Mouse (Mus musculus) retina, embryonic 14.5 days (tissue): ENCODE data around the gene Gzmc.
A peak's percentile ranks its signal among the peaks of the same experiment; 100 is the strongest.
"Not testable (repeated sequence)": the region's sequence is repeated elsewhere in the genome, so short reads cannot be mapped to it uniquely, and the experiment has no call there.

Source experiments
- DNase-seq: peaks from one replicate; pipeline ENCODE4 v3.0.0-alpha.2; 2015; ENCODE audit warnings: low spot score

Gzmc gene

DNA sequence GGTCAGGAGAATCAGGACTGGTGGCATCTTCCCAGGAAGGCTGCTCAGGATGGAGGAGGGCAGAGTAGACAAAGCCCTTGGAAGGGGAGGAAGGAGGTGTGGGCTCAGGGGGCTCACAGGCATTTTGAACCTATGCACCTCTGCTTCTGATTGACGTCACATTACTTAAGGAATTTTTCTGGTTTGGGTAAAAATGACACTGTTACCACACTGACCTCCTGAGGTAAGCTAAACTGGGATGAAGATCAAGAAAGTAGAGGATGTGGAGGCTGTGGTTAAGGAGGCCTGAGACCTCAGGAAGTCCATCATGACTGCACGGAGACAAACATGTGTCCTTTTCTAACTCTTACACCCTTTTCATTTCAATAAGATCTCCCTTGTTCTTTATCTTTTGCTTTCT, at the start of gene Gzmc:
Gzmc (minus strand) TSS at position 101 of the 400 bp plus-strand sequence.
- DNase-seq = no peak

DNA sequence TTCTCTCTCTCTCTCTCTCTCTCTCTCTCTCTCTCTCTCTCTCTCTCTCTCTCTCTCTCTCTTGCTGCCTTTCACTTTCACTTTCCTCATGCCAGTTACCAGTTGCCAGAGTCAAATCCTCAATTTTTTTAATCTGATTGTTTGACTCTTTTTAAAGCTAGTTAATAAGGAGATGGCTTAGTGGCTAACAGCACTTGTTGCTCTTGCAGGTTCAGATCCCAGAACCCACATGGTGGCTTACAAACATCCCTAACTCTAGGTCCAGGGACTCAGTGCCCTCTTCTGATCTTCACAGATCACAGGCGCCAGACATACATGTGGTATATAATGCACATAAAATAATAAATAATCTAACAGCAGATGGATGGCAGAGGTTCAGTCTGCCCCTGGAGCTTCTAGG, 49.4 kb upstream of the Gzmc start:
- no peak for DNase-seq

DNA sequence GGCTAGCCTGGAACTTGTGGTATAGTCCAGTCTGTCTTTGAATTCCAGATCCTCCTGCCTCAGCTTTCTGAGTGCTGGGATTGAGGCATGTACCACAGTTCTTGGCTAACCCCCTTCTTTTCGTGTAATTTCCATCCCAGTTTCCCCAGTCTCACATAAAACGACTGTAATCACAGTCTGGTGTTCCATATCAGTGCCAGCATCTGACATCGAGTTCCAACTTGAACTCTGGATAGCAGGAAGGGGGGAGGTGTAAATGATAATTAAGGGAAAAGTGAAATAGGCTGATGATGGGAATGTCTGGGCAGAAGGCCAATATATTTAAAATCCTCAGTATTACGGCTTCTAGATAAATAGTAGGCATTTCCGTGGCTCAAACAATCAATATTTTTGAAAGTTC, 46.6 kb upstream of the Gzmc start:
- DNase-seq = no peak

DNA sequence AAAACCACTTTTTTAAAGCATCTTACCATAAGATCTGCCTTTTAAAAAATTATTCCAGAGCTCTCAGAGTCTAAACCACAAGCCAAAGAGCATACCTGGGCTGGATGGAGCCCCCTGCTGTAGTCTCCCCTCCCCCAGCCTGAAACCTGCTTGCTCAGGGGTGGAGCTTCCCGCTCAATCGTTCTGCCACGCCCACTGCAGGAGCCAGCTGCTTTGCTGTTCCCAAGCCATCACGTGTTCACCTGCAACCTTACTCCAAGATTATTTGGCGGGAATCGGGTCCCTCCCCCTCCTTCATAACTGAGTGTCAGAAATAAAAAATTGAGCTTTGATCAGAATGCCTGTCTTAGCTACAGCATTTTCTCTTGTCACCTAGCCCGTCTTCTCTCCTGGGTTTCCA, 44.2 kb upstream of the Gzmc start:
- not testable (repeated sequence) for DNase-seq

DNA sequence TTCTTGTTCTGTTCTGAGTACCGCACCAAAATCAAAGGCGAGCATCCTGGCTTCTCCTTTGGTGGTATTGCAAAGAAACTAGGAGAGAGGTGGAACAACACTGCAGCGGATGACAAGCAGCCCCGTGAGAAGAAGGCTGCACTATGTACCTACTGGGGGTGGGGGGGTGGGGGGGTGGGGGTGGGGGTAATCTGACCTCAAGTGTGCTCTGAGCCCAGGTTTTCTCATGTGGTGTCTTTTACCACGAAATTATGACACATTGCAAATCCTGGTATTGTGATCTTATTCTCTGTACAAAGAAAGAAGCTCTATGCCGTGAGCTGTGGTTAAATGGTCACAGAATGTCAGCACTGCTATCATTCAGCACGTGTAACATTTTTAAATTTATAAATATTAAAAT, 41.6 kb upstream of the Gzmc start:
- not testable (repeated sequence) for DNase-seq

DNA sequence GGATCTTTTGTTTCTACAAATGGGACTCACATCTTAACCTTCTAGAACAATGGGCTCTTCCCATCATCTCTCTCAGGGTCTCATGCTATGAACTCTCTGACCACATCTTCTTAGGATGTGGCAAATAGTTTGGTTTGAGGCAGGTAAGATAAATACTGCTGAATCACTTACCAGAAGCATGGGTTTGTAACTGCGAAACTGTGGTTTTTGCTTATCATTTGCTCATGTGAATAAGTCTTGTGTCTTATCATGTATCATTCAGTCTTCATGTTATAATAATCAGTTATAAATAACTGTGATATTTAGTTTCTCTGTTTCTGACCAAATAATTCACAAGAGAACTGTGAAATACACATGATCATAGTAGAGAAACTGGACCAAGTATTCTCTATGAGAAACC, 31.7 kb upstream of the Gzmc start:
- DNase-seq = no peak

DNA sequence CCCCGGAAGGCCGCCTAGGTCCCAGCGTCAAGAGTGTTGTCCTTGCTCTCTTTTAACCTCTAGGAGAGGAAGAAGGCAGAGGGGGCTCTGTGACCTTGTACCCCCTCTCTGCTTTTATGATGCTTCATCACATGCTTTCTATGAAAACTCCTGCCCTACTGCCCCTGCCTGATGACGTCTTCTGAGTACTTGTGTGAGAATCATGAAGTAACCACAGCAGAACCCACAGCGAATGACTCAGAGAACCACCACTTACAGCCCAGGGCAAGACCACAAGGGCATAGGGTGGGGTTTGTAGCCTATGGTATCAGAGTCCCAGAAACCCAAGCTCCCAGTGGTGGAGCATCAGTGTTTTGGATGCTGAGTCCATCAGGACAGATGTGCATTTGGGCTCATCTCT, 27.7 kb upstream of the Gzmc start, which contains the start of gene Gzmb:
Gzmb (minus strand) TSS at position 108 of the 400 bp plus-strand sequence.
- DNase-seq = no peak

DNA sequence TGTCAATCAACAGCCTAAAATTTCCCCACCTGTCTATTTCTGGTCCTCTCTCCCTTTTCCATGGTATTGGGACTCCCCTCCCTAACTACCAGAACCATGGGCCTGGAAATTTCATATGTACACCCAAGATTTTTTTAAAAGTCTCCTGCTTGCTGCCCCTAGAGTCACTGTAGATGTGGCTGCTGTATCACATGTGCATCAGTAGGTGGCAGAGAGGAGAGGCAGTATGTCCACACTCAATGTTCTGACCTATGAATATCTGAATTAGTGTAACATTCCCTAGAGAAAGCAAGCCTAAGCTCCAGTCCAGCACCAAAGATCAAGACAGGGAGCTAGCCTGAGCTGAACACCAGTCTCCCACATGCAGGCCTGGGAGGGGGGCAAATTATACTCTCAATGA, 6.0 kb upstream of the Gzmc start:
- DNase-seq = no peak

DNA sequence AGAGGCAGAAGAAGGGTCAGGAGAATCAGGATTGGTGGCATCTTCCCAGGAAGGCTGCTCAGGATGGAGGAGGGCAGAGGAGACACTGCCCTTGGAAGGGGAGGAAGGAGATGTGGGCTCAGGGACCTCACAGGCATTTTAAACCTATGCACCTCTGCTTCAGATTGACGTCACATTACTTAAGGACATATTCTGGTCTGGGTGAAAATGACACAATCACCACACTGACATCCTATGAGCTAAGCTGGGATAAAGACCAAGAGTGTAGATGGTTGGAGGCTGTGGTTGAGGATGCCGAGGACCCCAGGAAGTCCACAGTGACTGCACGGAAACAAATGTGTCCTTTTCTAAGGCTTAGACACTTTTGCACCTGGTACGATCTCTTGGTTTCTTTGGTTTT, 23.1 kb downstream of the Gzmc start, which contains the start of gene Gzmf:
Gzmf (minus strand) TSS at position 101 of the 400 bp plus-strand sequence.
- DNase-seq = no peak

DNA sequence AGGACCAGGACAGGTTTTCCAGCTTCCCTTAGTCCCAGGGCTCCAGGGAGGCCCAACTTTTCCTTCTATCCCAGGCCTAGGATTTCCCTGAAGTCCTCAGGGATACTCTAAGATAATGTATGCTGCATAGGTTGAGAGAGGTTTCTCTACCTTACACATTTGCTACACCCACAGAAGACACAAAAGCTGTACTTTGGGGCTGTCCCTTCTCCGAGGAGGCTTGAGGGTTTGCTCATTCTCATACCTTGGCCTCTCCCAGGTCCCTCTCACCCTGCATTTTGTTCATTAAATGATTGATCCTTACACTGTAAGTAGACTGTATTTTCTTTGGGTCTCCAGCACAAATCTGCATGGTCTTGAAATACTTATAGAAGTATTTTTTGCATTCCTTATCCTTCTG, 28.8 kb downstream of the Gzmc start:
- DNase-seq = no peak

DNA sequence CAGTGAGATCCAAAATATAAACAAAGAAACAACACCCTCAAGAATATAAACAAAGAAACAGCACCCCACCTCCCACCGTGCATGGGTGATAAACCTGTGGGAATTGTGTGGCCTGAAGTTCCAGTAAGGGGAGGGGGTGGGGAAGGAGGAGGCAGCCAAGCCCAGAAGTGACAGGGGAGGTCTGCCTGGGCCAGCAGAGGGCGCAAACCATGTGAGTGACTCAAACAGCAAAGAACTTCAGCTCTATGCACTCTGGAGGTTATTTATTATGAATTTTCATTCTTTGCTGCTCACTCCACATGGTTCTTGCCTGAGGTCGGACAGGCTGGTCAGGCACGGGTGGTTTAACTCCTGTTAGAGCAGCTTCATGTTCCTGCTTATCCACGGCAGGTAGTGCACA, 29.4 kb downstream of the Gzmc start:
- peak; percentile 66 for DNase-seq

DNA sequence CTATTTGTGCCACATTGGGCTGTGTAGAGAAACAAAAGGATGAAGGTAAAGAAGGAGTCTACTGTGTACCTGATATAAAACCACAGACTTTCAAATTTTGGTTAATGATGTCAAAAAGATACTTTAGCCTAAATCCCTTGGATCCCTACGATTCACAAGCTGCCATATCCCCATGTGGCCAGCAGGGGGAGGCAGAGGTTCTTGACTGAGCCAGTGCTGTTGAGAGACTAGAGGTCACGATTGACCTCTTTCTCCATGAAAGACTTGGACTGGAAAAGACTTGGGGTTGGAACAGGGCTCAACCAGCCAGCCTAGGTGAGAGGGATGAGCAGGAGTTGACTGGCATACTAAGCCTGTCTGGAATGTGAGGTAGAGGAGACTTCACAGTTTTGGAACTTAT, 30.5 kb downstream of the Gzmc start:
- DNase-seq = peak; percentile 79

DNA sequence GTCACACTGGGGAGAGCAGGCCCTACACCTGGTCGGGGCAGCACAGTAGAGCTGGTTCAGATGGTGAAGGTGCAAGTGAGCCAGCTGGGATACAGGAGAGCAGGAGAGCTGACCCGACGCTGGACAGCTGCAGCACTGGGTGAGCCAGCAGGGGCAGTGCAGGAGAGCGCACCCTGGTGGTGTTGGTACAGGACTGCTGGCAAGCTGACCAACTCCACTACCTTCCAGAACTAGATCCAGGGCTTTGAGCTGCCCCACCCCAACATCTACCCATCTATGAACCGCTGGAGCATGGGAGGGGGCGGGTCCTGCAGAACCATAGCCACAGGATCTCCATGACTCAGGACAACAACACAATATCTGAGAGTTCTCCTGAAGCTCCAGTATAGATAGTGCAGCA, 47.5 kb downstream of the Gzmc start:
- no peak for DNase-seq

DNA sequence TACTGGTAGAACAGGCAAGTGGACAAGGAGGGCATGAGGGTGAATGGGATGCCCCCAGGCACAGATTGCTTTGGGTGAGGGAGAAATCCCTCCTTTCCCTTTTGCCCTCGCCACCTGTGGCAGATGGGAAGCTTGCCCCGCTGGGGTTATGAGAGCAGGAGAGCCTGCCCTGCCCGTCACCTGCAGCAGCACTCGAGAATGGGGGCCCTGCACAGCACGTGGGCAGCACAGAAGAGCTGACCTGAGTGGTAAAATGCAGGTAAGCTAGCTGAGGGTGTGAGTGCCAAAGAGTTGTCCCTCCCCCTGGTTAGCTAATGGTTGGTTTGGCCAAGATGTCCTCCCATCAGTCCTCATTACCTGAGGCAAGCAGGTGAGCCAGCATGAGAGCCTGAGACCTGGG, 47.9 kb downstream of the Gzmc start:
- DNase-seq = no peak
